Mouse (Mus musculus) cerebellum, adult 2 months (tissue): ENCODE measurements at regions not wholly inside any gene's neighbourhood (a gene's known extent, or its start where the extent isn't known, plus 50 kb on each side); places are given as distances from the start of the nearest gene placed in this dataset.
"Not testable (repeated sequence)": the region's sequence is repeated elsewhere in the genome, so short reads cannot be mapped to it uniquely, and the experiment has no call there.

Source experiments
- DNase-seq, 2 experiments: peaks; one replicate each; pipeline ENCODE4 v3.0.0; 2021
- H3K27ac ChIP-seq: fragments of 200-500 bp; 2 replicates; pipeline ENCODE4 v1.5.1; 2012; ENCODE audit warnings: low read length, control low read depth, inconsistent platforms; ENCODE audit not compliant: insufficient read depth
- H3K27me3 ChIP-seq: fragments of 200-500 bp; 2 replicates; pipeline ENCODE4 v1.6.1; 2012; ENCODE audit warnings: inconsistent platforms, mild to moderate bottlenecking, low read length, moderate library complexity; ENCODE audit not compliant: control insufficient read depth, insufficient read depth
- H3K4me1 ChIP-seq: fragments of 200-500 bp; 2 replicates; pipeline ENCODE4 v1.6.1; 2011; ENCODE audit warnings: low read length; ENCODE audit not compliant: control insufficient read depth, insufficient read depth
- H3K4me3 ChIP-seq: fragments of 200-500 bp; replicated peaks from 2 replicates; pipeline ENCODE3; 2011; ENCODE audit warnings: mild to moderate bottlenecking, low read depth, low read length, control low read depth; ENCODE audit not compliant: insufficient read depth
- CTCF ChIP-seq: fragments of 200-500 bp; IDR thresholded peaks from 2 replicates; pipeline ENCODE4 v1.5.1; 2011; ENCODE audit warnings: low read depth, mild to moderate bottlenecking, control low read depth, low read length, moderate library complexity, borderline replicate concordance; ENCODE audit not compliant: insufficient read depth
- POLR2A ChIP-seq: fragments of 200-500 bp; IDR thresholded peaks from 2 replicates; pipeline ENCODE4 v1.6.1; 2011; ENCODE audit warnings: low read length, control low read depth, borderline replicate concordance; ENCODE audit not compliant: insufficient read depth
- WGBS: fragments of 180-500 bp; shearing (Covaris S2); methylation state at CpG from one replicate; pipeline ENCODE4 v1.1.7; 2018; 5-methylcytosine and 5-hydroxymethylcytosine counted together

DNA sequence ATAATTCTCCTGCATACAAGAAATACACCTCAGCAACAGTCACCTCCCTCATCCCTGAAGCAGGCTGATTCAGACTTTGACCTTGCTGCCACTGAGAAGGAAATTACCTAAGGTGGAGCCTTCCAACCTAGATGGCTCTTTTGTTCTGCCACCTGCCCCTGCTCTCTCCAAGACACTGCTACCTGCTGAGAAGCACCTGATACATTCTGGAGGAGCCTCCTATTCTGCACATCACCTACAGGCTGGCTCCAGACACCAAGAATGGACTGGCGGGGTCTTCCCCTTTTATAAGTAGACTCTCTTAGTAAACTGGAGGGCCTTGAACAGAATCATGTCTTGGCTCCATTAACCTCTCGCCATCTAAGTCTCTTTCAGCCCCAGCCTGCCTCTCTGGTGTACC, 1149.5 kb upstream of the 2610301B20Rik start:
- H3K27me3 ChIP-seq, H3K4me1 ChIP-seq, H3K27ac ChIP-seq, DNase-seq, H3K4me3 ChIP-seq: not testable (repeated sequence)
- WGBS = 92% methylated on average over 2 of the region's 2 CpGs

- no peak overlapping the region for H3K4me3 ChIP-seq
- WGBS = 81% methylated on average over 4 of the region's 4 CpGs
- no peak overlapping the region for H3K27ac ChIP-seq
- TF ChIP-seq CTCF = no peak
- no peak for TF ChIP-seq POLR2A
- no peaks in the 10 kb centered on the region for H3K27me3 ChIP-seq
- no peak for DNase-seq
- no peaks in the 10 kb centered on the region for H3K4me1 ChIP-seq
Observed at GRCm38 (mm10) chr4:9737691-9738090, 1136.6 kb upstream of the 2610301B20Rik start.

- H3K4me3 ChIP-seq = no peak overlapping the region
- no peaks in the 10 kb centered on the region for H3K4me1 ChIP-seq
- TF ChIP-seq POLR2A (no peak), CTCF (no peak)
- 94% methylated on average over 6 of the region's 6 CpGs for WGBS
- H3K27ac ChIP-seq = no peak overlapping the region
- DNase-seq = no peak
- no peaks in the 10 kb centered on the region for H3K27me3 ChIP-seq
Observed at GRCm38 (mm10) chr4:9747411-9747938, 1126.8 kb upstream of the 2610301B20Rik start.

DNA sequence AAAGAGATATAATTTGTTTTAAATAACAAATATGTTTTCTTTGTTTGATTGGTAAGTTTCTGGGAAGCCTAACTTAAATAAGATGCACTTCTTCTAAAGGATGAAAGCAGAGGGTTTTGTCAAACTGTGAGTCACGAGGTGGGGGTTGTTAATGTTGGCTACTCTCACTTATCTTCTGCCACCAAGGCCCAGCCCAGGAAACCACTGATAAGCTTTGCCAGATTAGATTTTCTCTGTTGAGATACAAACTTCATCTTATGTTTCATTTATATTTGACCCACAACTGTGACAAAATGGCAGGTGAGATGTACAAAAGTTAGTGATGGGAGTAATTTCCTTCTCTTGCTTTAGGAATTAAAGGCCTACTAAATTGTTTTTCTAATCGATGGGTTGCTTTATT, 1126.2 kb upstream of the 2610301B20Rik start:
- no peaks in the 10 kb centered on the region for H3K4me1 ChIP-seq
- H3K4me3 ChIP-seq = no peak overlapping the region
- no peak overlapping the region for H3K27ac ChIP-seq
- 79% methylated on average over 2 of the region's 2 CpGs for WGBS
- no peaks in the 10 kb centered on the region for H3K27me3 ChIP-seq
- TF ChIP-seq CTCF (no peak), POLR2A (no peak)
- no peak for DNase-seq

- H3K4me1 ChIP-seq = no peaks in the 10 kb centered on the region
- TF ChIP-seq CTCF (no peak), POLR2A (no peak)
- H3K27me3 ChIP-seq = no peaks in the 10 kb centered on the region
- H3K27ac ChIP-seq = no peak overlapping the region
- no peak for DNase-seq
- no peak overlapping the region for H3K4me3 ChIP-seq
- WGBS = 96% methylated on average over 3 of the region's 3 CpGs
Observed at GRCm38 (mm10) chr4:9749877-9750276, 1124.4 kb upstream of the 2610301B20Rik start.

DNA sequence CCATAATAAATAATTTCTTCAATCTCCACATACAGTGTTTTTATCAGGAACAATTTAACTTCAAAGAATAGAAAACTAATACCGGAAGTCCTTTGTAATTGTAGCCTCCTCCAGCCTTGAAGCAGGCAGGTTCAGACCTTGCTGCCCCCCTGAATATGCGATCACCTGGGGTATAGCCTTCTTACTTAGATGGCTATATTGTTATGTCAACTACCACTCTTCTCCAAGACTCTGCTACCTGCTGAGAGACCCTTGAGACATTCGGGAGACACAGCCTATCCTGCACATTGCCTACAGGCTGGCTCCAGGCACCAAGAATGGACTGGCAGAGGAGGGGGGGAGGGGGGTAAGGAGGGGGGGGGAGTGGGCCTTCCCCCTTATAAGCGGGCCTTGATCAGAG, 1123.9 kb upstream of the 2610301B20Rik start:
- Histone ChIP-seq H3K4me1 (no peaks in the 10 kb centered on the region), H3K27ac (no peak overlapping the region), H3K27me3 (no peaks in the 10 kb centered on the region), H3K4me3 (no peak overlapping the region)
- WGBS = 66% methylated on average over 4 of the region's 4 CpGs
- TF ChIP-seq POLR2A (no peak), CTCF (no peak)
- DNase-seq = no peak

DNA sequence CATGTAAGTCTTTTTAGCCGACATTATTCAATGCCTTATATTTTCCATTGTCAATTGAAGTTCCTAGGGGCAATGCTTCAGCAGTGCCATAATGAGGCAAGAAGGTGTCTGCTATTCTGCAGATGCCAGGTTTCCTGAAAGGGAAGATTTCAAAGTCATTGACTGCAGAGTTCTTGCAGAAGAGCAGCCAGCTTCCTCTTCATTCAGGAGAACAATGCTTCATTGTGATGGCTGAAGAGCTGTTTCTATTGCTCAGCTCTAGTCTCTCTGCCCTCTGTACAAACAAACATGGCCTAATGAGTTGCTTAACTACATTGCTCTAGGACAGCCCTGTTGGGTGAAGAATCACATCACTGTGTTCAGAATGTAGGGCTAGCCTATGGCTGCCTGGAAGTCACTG, 1111.0 kb upstream of the 2610301B20Rik start:
- Histone ChIP-seq H3K4me1 (no peaks in the 10 kb centered on the region), H3K27me3 (no peaks in the 10 kb centered on the region), H3K4me3 (no peak overlapping the region), H3K27ac (no peak overlapping the region)
- no peak for TF ChIP-seq POLR2A
- no peak for TF ChIP-seq CTCF
- no peak for DNase-seq
- WGBS = 63% methylated on average over 1 of the region's 1 CpGs

GRCm38 (mm10) chr4:9769633-9770205, 1104.6 kb upstream of the 2610301B20Rik start:
- peak overlapping the region; percentile 42 for H3K4me3 ChIP-seq
- TF ChIP-seq CTCF = no peak
- TF ChIP-seq POLR2A = no peak
- peak; percentile 12 to 28 for DNase-seq
- H3K27me3 ChIP-seq = no peaks in the 10 kb centered on the region
- no peaks in the 10 kb centered on the region for H3K4me1 ChIP-seq
- WGBS = 56% methylated on average over 9 of the region's 9 CpGs
- H3K27ac ChIP-seq = peak overlapping the region; percentile 19; the same call in 1 of the 2 replicates
